ENCODE assay signal across 11 mouse cellular contexts in genomic region chr9:62726472-62726871, GRCm38 (mm10). TPM values are rescaled to one million over a fixed set of nuclear protein-coding genes. Genes with fewer than 3 reads are reported as not detected.
DNase-seq lines count a peak whose midpoint lies in the region; ATAC-seq and TF ChIP-seq lines count a peak whose summit lies in the region.
"Had no signal": no experiment of that assay in that cellular context is flagged by ENCODE, and none has a peak within 500 bp of the region (broad histone marks: within the 10 kb centered on the region; RNA-seq: fewer than 3 reads in every experiment).

No protein-coding gene starts in this region.

- no peak for TF ChIP-seq POLR2A in heart, adult 2 months (IDR thresholded peaks at IDR 0.05; ENCODE audit: insufficient read depth, low read depth, low read length)
- no peak for TF ChIP-seq POLR2A in cortical plate, adult 2 months (IDR thresholded peaks at IDR 0.05; ENCODE audit: extremely low read depth, insufficient read depth, low read length)

- H3K4me3 ChIP-seq in heart, adult 2 months = no peak overlapping the region
- no peak overlapping the region for H3K4me3 ChIP-seq in heart, embryonic 11.5 days (ENCODE audit: low read depth, low read length)
- no peak overlapping the region for H3K4me3 ChIP-seq in cortical plate, adult 2 months (ENCODE audit: insufficient read depth, low read length)
- H3K4me3 ChIP-seq: hindbrain, embryonic 12.5 days; limb, embryonic 12.5 days; myocyte had no signal

- peak; percentile 54 for TF ChIP-seq CTCF in heart, adult 2 months (IDR thresholded peaks at IDR 0.05)
- TF ChIP-seq CTCF in cortical plate, adult 2 months (IDR thresholded peaks at IDR 0.05; ENCODE audit: extremely low read depth, insufficient read depth, low read length) = 0 out of 2 replicates have a peak, but pooled peaks have one; percentile 19

- H3K27ac ChIP-seq in heart, adult 2 months = no peak overlapping the region
- no peak overlapping the region for H3K27ac ChIP-seq in heart, embryonic 11.5 days (ENCODE audit: low read depth, low read length)
- H3K27ac ChIP-seq in cortical plate, adult 2 months (ENCODE audit: insufficient read depth, low read length) = no peak overlapping the region
- H3K27ac ChIP-seq: hindbrain, embryonic 12.5 days had no signal

- no peak for DNase-seq in heart, adult 2 months
- peak; percentile 12 for DNase-seq in right cerebral cortex, adult 18-20 months
- no peak for DNase-seq in right cerebral cortex, adult 2 months (ENCODE audit: low spot score in 2 of 2)
- peak; percentile 47 for DNase-seq in thymus, postnatal 25 days
- DNase-seq in neural tube, embryonic 10.5 days (ENCODE audit: extremely low spot score, low spot score) = no peak
- DNase-seq in T-cell, adult 2 months (ENCODE audit: low spot score) = no peak

- no peaks in the 10 kb centered on the region for H3K4me1 ChIP-seq in heart, adult 2 months (ENCODE audit: control insufficient read depth, insufficient read depth, low read length)
- 0 out of 2 replicates have a peak, but pooled peaks cover 3% of the 10 kb centered on the region for H3K4me1 ChIP-seq in heart, embryonic 11.5 days (ENCODE audit: control insufficient read depth, insufficient read depth, low read length)
- peaks cover 5% of the 10 kb centered on the region for H3K4me1 ChIP-seq in cortical plate, adult 2 months (ENCODE audit: control insufficient read depth, insufficient read depth, low read length)

- no peaks in the 10 kb centered on the region for H3K9me3 ChIP-seq in heart, embryonic 11.5 days (replicated peaks; ENCODE audit: control insufficient read depth, low read length)
- H3K9me3 ChIP-seq: hindbrain, embryonic 12.5 days; limb, embryonic 12.5 days had no signal

- H3K79me2 ChIP-seq in heart, adult 2 months (replicated peaks; ENCODE audit: control insufficient read depth, insufficient read depth, low read length) = no peaks in the 10 kb centered on the region

- no peak for TF ChIP-seq EP300 in heart, adult 2 months (IDR thresholded peaks at IDR 0.05; ENCODE audit: insufficient read depth, low read depth, low read length)

- intact Hi-C loops in heart, adult 2 months (cut with DNase I) = no loop called here

- H3K9ac ChIP-seq in heart, adult 2 months (ENCODE audit: low read depth, low read length) = no peak overlapping the region
- no peak overlapping the region for H3K9ac ChIP-seq in heart, embryonic 11.5 days (ENCODE audit: low read depth, low read length)
- H3K9ac ChIP-seq: hindbrain, embryonic 12.5 days; limb, embryonic 12.5 days had no signal

- 69% methylated on average over 6 of the region's 6 CpGs for WGBS in heart, adult 2 months
- 59% methylated on average over 6 of the region's 6 CpGs for WGBS in heart, embryonic 11.5 days (ENCODE audit: insufficient replicate concordance)

- no peak overlapping the region for H3K4me2 ChIP-seq in heart, embryonic 11.5 days
- H3K4me2 ChIP-seq: hindbrain, embryonic 12.5 days had no signal

- ATAC-seq in heart, embryonic 11.5 days (replicated peaks; ENCODE audit: insufficient number of reproducible peaks, low FRiP score, low TSS enrichment) = no peak

- H3K27me3 ChIP-seq in heart, adult 2 months (ENCODE audit: control insufficient read depth, insufficient read depth, low read length) = no peaks in the 10 kb centered on the region
- H3K27me3 ChIP-seq in heart, embryonic 11.5 days (ENCODE audit: control insufficient read depth, insufficient read depth, low read length) = no peaks in the 10 kb centered on the region
- H3K27me3 ChIP-seq: hindbrain, embryonic 12.5 days had no signal

- H3K36me3 ChIP-seq in heart, adult 2 months (ENCODE audit: control insufficient read depth, insufficient read depth, low read length) = no peaks in the 10 kb centered on the region
- no peaks in the 10 kb centered on the region for H3K36me3 ChIP-seq in heart, embryonic 11.5 days (ENCODE audit: control insufficient read depth, insufficient read depth, low read length)
- H3K36me3 ChIP-seq: hindbrain, embryonic 12.5 days; limb, embryonic 12.5 days had no signal

RNA-seq across cellular contexts. Expression of gene Itga11, which starts 48.8 kb away (rescaled TPM):
- 1 to 10 TPM; 1.1 to 2.9 TPM for total RNA-seq in heart, adult 2 months (2021)
- 1.6 and 3.6 TPM in 2 replicates for polyA plus RNA-seq in heart, adult 2 months (2012; rRNA removed)
- 0.64 and 1.4 TPM in 2 replicates for polyA plus RNA-seq in heart, embryonic 11.5 days (2014; fragmentation: Nextera tagmentation; extraction: Ambion mirVana)
- polyA plus RNA-seq in cortical plate, adult 2 months (2012; rRNA removed) = 0.67 and 0.87 TPM in 2 replicates

Comparison
In these comparisons a context has a peak if more than half of its experiments do, and no peak if none do; other contexts are left out.
1. DNase-seq: peak in right cerebral cortex, adult 18-20 months (single experiment) and thymus, postnatal 25 days (single experiment); none in heart, adult 2 months (0 of 2), right cerebral cortex, adult 2 months (0 of 2), neural tube, embryonic 10.5 days (single experiment) and T-cell, adult 2 months (single experiment).